Mouse (Mus musculus) large intestine, adult 2 months (tissue): ENCODE measurements around the gene Nes. TPM values are rescaled to one million over a fixed set of nuclear protein-coding genes. Genes with fewer than 3 reads are reported as not detected.

ENCODE experiments used
- DNase-seq: peaks from one replicate; pipeline ENCODE4 v3.0.0-alpha.2; 2012; ENCODE audit warnings: low read depth, low spot score
- WGBS: fragments of 180-500 bp; shearing (Covaris S2); methylation state at CpG from one replicate; pipeline ENCODE4 v1.1.7; 2018; 5-methylcytosine and 5-hydroxymethylcytosine counted together
- polyA plus RNA-seq: library from polyadenylated mRNA; depleted of rRNA; stranded (reverse); fragments of >200 nt; gene quantifications from 2 replicates; pipeline ENCODE4 v1.2.3, GENCODE M21; 2012

Gene Nes
- polyA plus RNA-seq, 1 experiment: 0.87 TPM

DNA sequence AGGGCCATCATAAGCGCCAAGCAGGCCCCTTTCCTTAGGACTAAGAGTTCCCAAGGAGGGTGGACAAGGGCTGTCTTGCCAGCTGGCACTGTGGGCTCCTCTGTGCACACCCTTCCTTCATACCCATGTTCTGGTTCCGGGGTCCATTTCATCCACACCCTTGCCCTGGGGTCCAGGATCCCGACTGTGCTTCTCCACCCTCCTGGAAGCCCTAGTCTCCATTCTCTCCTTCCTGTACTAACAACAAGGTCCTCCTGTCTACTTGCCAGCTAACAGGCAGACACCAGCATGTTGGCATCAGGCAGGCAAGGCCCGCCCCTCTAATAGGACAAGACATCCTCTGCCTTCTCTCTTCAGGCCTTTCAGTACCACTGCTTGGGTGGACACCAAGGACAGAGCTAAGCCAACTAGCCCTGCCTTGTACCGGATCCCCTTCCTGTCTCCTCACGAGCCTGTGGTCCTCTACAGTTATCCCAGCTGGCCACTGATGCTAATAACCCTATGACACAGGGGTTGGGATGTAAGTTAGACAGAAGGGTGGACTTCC lies 10.4 kb downstream of the Nes start:
- 85% methylated on average over 6 of the region's 6 CpGs for WGBS
- DNase-seq: no peak

DNA sequence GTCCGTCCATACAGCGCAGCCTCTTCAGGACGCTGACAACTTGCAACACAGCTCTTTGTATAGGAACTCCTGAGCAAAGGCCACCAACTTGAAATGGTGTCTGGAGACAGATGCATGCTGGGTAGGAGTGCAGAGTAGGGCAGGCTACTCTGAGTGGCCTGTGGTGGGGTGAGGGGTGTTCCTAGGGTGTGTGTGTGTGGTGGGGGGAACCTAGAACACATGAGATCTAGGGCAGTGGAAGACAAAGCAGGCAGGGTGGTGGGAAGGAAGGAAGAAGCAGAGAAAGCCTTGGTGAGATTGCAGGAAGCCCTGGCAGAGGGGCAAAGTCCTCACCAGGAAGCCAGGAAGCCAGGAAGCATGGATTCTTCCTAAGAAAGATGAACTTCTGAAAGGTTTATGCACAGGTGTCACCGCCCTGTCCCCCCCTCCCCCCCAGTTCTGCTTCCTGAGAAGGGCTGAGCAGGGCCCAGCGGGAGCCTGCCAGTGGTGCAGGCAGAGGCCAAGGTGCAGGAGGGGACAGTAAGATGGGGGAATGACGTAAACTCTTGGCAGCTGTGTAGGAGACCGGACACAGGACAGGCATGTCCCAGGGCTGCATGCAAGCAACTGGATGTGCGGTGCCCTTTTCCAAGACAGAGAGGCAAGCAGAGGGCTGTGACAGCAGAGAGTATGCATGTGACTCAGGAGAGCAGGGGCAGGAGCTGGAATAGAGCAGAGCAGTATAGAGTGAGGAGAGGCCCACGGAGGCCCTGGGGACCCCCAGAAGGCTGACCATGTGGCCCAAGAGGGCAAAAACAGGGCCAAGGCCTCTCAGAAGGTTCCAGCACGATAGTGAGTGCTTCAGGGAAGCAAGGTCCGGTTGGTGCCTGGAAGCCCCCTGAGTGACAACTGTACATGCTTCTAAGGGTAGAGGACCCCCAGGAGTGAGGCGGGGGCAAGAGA lies 11.3 kb downstream of the Nes start:
- 21% methylated on average over 12 of the region's 12 CpGs for whole genome bisulfite sequencing

DNA sequence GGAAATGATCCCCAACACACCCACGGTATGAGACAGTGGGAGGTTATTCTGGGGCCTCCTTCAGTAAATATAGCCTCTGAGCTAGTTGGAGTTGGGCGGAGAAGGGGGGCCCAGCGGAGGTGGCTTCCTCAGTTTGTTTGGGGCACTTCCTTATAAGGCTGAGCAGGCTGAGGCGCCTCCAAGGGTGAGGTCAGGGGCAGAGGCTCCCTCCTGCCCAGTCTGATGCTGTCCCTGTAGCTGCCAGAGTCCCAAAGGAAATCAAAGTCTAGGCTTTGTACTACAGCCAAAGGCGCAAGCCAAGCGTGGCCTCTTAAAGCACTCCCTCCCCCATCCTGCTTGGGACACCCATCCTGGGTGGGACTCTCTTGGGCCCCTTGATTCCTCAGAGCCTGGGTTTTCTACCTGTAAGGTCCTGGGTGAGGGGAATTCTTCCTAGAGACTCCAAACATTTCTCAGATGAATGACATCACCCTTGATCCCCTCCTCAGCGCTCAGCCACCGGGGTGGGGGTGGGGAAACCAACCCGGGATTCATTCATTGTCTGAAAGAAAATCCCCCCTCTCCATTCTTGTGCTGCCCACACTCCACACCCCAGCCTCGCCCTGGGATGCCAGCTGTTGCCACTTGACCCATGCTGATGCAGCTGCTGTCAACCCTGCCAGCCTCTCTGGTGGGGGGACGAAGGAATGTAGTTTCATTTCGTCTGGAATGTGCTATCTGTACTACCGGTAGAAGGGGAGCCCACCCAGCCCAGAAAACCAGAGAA lies 12.1 kb downstream of the Nes start:
- 18% methylated on average over 13 of the region's 13 CpGs for WGBS
- DNase-seq: no peak

More for the DNA sequence above, 11.3 kb downstream of the Nes start:
- DNase-seq: no peak

DNA sequence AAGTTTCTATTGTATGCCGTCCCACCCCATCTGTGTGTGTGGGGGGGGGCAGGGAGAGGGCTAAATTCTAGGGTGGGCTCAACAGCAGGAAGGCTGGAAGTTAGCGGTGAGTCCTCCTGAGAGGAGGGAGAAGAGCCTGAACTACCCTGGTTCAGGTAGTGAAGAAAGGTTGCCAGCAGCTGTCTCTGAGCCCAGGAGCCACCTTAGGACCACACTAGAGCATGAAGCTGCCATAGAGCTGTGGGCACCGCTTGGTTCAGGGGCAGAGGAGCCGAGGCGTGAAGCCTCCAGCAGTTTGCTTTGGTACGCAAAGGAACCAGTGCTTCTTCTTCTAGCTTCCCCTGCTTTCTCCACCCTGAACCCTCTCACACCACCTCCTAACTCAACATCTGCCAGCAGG lies 12.7 kb downstream of the Nes start:
- WGBS: 75% methylated on average over 6 of the region's 6 CpGs
- no peak for DNase-seq

DNA sequence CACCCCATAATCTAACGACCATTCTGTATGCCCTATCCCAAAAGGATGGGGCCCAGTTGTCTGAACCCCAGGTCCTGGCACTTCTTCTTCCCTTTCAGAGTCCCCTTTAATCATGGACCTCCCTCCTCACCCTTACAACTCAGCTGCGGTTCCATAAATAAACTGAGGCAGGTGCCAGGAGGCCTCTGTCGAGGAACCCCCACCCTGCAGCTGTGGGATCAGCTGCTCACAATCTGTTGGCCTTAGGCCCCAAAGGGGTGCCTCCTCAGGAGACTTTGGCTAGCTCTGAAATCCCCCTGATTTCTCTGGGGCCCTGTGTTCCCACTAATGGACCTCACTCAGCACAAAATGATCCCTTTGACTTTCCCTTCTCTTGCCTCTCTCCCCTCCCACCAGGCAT lies 13.2 kb downstream of the Nes start:
- DNase-seq: no peak
- 50% methylated on average over 3 of the region's 3 CpGs for WGBS

DNA sequence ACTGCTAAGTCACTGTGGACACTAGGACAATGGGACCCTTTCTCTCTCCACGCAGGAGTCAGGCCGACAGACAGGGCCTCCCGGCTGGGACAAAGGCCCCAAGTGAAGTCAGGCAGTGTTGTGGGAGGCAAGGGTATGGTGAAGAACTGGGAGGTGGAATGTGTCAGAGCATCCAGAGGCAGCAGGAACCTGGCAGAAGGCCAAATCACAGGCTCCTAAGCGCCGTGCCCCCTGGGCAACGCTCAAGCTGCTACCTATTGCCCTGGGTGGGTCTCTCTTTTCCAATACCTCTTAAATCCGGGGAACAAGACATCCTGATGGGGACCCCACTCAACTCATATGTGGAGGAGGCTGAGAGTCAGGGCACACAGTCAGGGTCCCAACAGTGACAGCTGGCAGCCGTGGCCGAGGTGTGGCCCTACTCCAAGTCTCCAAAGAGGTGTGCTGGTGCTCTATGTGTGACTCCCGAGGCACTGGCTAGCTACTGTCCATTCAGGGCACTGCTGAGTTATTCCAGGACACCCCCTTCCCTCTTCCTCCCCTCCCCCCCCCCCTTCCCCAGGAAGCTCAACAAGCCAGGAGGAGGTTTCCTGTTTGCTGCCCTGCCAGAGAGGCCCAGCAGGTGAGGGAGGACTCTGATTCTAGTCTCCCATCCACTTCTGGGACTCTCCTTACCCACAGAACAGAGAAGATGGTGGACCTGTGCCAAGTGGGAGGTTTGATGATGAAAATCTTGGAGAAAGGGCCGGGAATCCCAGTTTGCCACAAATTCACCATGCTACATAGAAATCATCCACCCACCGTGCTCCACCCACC lies 14.8 kb downstream of the Nes start:
- DNase-seq: no peak
- 43% methylated on average over 12 of the region's 12 CpGs for WGBS

DNA sequence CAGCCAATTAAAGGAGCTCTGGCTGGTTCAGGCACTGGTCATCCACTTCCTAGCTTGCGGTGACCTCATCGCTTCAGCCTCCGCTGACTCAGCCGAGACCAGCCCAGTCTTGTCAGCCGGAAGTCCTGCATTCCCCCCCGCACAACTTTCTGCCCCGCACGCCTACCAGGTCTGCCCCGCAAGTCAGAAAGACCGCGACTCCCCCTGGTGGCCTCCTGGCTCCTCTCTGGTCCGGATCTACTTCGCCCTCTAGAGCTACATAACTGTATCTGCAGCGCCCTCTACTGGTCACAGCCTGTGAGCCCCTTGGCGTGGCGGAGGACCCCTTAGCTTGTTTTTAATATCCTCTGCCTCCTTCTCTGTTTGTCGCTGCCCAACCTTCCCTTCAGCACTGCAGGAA lies 16.0 kb downstream of the Nes start:
- 1% methylated on average over 17 of the region's 17 CpGs for WGBS
- peak; percentile 70 for DNase-seq

DNA sequence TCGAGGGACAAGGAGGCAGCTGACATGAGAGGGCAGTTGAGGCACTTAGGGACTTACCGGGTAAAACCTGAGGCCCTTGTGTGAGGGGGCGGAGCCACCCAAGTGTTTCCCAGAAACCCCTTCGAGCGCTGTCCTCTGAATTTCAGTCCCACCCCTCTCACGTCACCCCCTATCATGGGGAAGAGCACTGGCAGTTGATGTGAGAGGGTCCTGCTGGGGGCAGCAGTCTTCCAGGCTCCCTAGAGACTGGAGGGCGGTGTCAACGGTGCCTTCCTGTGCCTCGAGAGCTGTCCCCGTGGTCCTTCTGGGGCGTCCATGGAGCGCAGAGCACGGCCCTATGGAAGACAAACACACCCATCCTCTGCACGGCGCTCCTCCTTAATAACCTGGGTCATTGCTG lies 16.8 kb downstream of the Nes start:
- DNase-seq: no peak
- 2% methylated on average over 15 of the region's 15 CpGs for WGBS

DNA sequence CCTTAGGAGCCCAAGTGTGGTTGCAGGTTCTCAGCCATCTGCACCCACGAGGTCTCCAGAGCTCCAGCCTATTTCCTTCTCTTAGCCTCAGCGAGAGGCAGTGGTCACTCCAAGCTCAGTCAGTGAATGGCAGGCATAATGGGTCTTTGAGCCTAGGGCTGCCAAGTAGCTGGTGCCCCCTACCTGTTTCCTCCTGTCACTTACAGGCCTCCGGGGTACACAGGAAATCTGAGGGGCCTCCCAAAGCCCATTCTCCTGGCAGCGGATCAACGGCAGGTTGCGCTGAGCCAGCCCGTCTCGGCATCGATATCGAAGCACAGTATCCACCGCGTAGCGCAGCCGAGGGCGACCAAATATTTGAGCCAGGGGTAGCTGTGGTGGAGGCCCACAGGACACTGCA lies 17.2 kb downstream of the Nes start:
- 11% methylated on average over 15 of the region's 15 CpGs for WGBS
- DNase-seq: no peak

DNA sequence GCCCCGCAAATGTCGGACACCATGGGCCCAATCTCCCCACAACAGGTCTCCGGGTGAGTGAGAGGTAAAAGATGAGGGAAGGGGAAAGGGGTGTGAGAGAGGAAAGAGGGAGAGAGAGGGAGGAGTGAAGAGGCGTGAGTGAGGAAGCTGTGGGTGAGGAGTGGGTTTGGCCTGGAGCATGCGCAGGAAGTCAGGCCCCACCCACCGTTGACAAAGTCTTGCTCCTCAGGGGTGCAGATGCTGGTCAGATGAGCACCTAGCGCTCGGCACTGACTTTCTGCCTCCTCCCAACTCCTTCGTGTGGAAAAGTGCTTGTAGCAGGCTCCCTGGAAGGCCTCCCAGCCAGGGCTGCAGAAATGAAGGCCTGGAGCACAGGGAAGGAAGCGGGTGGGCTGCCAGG lies 19.1 kb downstream of the Nes start:
- 29% methylated on average over 10 of the region's 10 CpGs for WGBS

DNA sequence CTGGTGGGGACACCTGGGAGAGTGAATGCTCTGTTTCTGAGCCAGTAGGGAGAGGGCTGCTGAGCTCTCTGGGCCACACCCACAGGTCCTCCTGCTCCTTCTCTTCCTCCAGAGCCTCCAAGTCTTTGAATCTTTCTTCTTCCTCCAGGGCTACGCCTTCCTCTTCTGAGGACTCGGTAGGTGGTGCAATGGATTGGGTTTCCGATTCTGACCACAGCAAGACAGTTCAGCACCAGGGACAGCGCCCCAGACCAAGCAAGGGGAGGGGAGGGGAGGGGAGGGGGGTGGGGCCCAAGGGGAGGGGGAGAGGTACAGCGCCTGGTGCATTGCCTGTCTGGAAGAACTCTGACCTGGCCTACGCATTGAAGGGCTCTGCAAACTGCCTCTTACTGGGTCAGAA lies 22.6 kb downstream of the Nes start:
- 11% methylated on average over 5 of the region's 6 CpGs for WGBS
- DNase-seq: no peak

More for the DNA sequence above, 19.1 kb downstream of the Nes start:
- DNase-seq: no peak

DNA sequence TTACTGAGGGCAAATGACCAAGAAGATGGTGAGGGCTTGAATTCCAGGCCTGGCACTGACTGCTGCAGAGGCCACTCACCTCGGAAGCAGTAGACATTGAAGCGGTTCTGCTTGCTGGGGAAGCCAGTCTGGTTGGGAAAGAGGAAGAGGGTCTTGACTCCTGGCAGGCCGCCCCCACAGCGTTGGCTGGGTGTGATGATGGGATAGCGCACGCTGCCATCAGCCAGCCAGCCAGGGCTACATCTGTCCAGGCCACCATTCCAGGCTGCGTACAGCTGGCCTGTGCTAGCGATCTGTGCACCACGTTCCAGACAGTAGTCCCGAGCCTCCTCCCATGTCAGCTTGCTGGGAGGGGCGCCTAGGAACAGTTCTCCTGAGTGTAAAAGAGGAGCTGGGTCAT lies 24.5 kb downstream of the Nes start:
- 34% methylated on average over 11 of the region's 11 CpGs for WGBS
- DNase-seq: no peak

DNA sequence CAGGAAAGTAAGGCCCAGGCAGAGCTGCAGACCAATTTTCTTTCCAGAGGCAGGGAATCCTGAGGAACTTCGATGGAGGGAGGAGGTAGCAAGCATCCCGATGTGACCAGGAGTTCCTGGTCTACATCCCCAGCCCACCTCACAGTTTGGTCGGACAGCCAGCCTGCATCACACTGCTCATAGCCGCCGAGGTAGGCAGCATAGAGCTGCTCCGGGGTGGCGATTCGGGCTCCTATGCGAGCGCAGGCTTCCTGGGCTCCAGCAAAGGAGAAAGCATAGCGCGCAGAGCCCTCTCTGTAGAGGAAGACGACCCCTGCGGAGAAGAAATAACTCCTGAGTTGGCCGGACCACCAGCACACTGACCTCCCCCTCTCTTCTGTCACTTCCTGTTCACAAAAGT lies 25.5 kb downstream of the Nes start:
- no peak for DNase-seq
- WGBS: 8% methylated on average over 15 of the region's 15 CpGs

DNA sequence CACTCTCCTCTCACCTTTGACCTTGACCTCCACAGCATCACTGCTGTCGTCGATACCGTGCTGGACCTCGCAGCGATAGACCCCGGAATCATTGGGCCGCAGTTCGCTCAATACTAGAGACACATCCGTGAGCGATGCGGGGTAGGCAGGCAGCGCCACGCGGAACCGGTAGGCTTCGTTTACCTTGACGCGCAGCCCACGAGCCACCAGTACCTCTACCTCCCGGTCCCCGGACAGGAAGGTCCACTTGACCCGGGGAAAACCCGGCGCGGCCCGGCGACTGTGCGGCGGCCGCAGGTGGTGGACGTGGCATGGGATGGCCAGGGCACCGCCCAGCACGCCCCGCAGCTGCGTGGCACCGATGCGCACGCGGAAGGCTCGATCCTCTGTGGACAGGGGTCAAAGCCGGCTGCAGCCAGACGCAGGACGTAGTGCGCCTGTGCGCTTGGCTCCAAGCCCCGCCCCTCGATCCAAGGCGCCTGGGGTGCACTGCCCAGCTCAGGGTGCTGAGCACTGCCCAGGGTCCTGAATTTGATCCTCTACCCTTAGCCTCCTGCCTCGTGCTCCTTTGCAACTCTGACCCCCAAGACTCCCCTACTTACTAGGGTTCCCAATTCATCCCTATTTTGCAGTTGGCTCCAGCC lies 26.2 kb downstream of the Nes start:
- DNase-seq: no peak
- WGBS: 2% methylated on average over 49 of the region's 49 CpGs

DNA sequence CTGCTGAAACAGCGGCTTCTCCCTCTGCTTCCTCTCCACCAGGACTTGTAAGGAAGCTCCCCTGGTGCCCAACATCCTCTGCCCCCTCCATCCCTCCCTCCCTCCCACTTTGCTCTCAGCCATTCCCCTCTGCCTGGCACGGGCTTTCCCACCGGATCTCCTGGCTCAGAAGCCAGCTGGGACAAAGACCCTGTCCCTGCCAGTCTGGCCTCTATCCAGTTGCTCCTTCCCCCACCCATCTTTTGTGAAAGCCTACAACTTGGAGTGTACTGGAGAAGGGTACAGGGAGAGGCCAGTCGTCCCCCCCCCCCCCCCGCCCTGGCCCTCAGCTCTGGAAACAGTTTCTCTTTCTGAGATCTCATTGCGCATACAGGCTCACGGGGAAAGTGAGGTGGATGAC lies 27.9 kb downstream of the Nes start:
- 11% methylated on average over 7 of the region's 7 CpGs for WGBS
- no peak for DNase-seq

DNA sequence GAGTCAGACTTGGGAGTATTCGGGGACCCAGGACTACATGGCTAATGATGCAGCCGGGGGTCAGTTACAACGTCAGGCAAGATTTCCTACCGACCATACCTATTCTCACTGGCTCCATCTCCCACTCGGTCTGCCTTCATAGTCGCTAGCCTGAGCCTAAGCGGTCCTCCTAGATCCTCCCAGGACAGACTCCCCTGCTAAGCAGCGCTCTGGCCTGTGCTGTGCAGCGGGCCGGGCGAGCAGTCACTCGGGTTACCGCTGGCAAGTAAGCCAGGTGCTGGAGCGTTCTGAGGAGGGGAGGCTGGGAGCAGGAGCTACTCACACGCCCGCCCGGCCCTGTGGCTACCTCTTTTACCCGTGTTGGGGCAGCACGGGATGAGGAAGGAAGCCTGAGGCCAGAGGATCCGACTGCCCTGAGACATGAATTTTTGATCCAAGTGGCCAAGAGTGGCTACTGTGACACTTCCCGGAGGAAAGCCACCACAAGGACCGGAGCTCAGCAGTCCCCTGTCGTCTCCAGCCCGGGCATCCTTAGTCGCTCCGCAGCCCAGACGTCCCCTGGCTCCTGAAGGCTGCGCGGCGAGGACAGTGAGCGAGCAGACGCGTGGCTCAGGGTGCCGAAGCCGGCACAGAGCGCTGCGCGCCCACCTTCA lies 28.5 kb downstream of the Nes start:
- 4% methylated on average over 38 of the region's 38 CpGs for WGBS
- DNase-seq: no peak

DNA sequence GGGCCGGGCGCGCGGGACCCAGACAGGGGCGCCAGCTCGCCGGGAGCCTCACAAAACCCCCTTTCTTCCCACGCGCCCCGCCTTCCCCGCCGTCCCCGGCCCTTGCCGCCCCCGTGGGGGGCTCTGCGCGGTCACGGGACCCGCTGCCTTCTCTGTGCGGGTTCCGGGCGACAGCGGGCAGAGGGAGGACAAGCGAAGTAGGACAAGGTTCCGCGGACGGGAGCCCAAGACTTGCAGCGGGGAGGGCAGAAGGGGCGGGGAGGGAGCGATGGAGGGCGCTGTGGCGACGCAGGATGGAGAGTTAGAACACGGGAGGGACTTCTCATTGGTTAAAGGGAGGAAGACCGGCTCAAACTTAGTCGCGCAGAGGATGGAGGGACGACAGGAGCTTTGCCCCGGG lies 29.3 kb downstream of the Nes start, which contains the start of gene Bcan:
Gene Bcan, minus strand, starts transcription at position 50 of the 400 bp plus-strand sequence.
- WGBS: 1% methylated on average over 39 of the region's 39 CpGs
- DNase-seq: no peak

DNA sequence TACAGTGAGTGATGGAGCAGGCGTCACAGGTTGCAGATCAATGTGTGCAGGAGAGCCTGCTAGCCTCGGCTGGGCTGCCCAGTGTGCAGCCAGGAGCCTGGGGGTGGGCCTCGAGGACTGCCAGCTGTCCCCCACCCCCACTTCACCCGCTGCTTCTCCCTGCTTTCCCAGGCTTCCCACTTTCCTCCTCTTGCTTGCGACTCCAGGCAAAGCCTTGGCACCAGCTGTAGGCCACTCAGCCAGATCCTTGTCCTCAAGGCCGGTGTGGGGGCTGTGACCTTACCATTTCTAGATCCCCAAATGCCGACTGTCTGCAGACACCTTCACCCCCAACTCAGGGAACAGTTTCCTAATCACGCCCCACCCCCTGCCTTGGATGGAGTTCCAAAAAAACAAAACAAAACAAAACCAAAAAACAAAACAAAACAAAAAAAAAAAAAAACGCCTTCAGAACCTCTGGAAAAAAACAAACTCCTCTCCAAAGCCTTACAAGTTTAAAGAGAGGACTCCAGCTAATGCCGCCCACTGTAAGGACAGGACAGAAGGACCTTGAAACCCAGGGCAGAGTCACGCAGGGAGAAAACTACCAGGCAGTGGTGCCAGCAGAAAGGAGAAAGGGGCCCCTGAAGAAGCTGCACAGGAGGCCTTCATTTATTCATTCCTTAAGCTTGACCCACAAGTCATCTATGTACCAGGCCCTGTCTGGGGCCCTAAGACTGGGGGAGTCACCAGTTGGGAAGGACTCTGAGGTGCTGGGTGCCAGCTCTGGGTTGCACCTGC lies 30.1 kb downstream of the Nes start:
- WGBS: 17% methylated on average over 11 of the region's 11 CpGs
- no peak for DNase-seq
